Mouse (Mus musculus) megakaryocyte progenitor cell, adult 5-6 weeks (primary cell): ENCODE measurements around the gene Tmem235. TPM values are rescaled to one million over a fixed set of nuclear protein-coding genes. Genes with fewer than 3 reads are reported as not detected.
"Not testable (repeated sequence)": the region's sequence is repeated elsewhere in the genome, so short reads cannot be mapped to it uniquely, and the experiment has no call there.

Experiments used
- ATAC-seq: replicated peaks from 2 replicates; pipeline ENCODE4 v1.8.0; 2016; ENCODE audit warnings: mild to moderate bottlenecking, moderate TSS enrichment, inconsistent platforms; ENCODE audit not compliant: poor library complexity
- total RNA-seq, 2 experiments: library from RNA; stranded (forward) in 1 of 2; stranded (reverse) in 1 of 2; fragments of 157-497, 149-512 nt in 1 of 2; fragments of 200-1000 nt in 1 of 2; gene quantifications; 2 replicates each; pipeline versions ENCODE4 v1.2.3 to v1.2.4; 2015 to 2017

Tmem235 gene
- total RNA-seq, 2 experiments from 2014 or later: not detected

DNA sequence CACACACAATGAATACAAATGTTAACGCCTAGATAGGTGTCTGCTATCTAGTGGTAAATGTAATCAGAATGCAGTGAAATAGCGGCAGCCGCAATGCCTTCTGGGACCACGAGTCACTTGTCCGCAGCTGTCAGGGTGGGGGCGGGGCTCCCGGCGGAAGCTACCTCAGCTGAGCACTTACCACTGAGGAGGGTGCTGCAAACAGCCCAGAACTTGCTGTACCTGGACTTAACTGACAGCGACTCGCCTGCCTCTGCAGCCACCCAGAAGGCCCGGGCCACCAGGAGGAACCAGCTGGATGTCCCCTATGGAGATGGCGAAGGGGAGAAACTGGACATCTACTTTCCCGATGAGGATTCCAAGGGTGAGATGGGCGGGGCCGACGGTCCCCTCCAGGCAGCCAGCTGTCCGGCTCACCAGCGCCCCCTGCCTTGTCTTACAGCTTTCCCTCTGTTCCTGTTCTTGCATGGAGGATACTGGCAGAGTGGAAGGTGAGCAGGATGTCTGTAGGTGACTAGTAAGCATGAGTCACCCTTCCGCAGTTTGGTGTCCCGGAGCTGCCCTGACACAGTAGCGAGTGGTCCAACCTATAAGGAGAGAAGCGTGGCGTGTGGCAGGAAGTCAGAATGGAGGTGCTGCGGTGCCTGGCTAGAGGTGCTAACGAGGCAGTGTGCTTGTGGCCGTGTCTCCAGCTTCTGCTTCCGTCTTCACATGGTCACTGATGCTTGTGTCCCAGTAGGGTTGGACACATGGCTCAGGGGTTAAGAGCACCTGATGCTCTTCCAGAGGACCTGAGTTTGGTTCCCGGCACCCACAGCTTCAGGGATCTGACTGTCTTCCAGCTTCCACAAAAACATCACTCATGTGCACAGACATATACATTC, 28.2 kb upstream of the Tmem235 start:
- peak; percentile 63 for ATAC-seq

GRCm38 (mm10) chr11:117833509-117833908, 27.0 kb upstream of the Tmem235 start:
- not testable (repeated sequence) for ATAC-seq

DNA sequence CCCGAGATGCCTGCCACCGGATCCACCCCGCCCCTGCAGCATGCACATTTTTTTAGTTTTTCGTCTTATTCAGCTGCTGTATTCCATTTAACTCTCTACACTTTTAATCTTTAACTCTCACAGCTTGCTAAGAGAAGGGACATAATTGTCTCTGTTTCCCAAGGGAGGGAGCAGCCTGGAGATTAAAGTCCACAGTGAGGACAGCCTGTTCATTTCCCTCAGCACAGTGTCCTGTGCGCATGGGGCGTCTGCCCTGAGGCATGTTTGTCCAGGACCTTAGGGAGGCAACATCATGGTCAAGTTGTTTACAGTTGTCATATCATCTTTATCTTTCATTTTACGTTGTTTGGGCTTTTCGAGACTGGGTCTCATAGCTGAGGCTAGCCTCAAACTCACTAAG, 26.5 kb upstream of the Tmem235 start:
- ATAC-seq: no peak

DNA sequence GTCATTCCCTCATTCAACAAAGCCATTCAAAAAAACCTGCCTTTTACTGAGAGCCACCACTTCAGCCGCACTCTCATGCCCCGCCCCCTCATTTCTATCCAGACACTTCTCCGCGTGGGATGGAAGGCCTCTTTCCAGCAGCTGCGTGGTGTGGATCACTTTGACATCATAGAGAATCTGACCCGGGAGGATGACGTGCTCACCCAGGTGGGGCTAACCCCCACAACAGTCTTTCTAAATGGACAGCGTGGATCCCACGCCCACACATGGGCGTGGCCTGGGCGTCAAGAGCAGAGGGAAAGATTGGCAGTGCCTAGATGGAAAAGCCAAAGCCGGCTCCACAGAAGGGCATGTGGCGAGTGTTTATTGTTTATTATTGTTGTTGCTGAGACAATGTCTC, 24.2 kb upstream of the Tmem235 start:
- ATAC-seq: no peak

- ATAC-seq: peak; percentile 93
Measured at GRCm38 (mm10) chr11:117838572-117838971, 22.0 kb upstream of the Tmem235 start.

GRCm38 (mm10) chr11:117839021-117839420, 21.5 kb upstream of the Tmem235 start:
- ATAC-seq: peak; percentile 16

GRCm38 (mm10) chr11:117840910-117841309, 19.6 kb upstream of the Tmem235 start:
- ATAC-seq: no peak

DNA sequence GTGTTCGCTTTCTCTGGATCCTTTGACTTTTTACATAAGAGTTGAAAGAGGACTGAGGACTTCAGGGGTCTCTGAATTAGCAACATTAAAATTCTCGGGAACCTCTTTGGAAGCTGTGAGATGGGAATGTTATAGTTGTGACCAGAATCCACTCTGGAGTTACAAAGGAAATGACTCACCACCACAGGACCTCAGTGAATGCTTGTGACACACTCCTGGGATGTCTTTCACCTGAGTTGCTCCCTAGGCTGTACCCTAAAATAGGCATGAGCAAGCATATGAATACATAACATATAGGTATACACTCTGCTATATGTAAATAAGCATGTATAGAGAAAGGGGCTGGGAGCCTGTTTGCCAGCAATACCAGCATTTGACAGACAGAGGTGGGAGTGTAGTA, 17.1 kb upstream of the Tmem235 start:
- no peak for ATAC-seq

DNA sequence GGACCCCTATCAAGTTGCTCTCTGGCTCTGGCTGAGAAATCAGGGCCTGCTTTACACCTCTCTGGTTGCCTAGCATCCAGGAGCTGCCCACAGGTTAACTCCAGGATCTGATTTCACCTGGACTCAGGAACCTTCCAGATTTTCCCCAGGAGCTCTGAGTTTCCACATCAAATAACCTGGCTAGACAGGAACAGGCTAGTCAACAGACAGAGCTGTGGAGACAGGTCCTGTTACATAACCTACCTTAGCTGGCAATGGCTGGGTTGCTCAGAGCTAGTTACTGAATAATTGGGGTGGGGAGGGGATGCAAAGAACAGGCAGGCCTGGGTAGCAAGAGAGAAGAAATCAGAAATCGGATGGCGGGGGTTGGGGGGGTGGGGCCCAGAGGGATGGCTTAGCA, 15.6 kb upstream of the Tmem235 start:
- ATAC-seq: no peak

DNA sequence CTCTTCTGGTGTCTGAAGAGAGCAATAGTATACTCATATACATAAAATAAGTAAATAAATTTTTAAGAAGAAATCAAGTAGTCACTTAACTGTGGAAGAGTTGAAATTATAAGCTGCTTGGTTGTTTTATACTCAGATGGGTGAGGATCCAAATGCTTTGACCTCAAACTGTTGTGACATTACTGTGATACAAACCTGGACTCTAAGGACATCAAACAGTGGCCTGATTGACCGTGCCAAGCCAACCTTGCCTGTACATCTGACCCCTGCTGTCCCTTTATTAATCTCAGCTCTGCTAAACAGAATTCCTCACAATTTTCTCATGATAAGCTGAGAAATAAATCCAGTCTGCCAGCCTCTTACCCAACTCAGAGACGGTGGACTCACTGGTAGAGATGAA, 14.9 kb upstream of the Tmem235 start:
- no peak for ATAC-seq

DNA sequence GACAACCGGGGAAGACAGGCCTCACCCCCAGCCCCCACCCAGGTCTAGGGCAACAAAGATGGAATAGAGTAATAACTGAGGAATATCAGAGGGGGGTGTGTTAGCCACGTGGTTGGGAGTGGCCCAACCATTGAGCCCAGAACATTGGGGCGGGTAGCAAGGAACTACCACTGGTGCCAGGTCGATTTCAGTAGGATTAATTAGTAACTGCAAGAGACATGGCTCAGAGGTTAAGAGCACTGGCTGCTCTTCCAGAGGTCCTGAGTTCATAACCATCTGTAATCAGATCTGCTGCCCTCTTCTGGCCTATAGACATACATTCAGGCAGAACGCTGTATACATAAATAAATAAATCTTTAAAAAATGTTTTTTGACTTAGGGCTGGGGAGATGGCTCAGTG, 13.9 kb upstream of the Tmem235 start:
- ATAC-seq: 0 out of 2 replicates have a peak, but pooled peaks have one; percentile 22

GRCm38 (mm10) chr11:117847593-117848215, 12.8 kb upstream of the Tmem235 start:
- no peak for ATAC-seq

DNA sequence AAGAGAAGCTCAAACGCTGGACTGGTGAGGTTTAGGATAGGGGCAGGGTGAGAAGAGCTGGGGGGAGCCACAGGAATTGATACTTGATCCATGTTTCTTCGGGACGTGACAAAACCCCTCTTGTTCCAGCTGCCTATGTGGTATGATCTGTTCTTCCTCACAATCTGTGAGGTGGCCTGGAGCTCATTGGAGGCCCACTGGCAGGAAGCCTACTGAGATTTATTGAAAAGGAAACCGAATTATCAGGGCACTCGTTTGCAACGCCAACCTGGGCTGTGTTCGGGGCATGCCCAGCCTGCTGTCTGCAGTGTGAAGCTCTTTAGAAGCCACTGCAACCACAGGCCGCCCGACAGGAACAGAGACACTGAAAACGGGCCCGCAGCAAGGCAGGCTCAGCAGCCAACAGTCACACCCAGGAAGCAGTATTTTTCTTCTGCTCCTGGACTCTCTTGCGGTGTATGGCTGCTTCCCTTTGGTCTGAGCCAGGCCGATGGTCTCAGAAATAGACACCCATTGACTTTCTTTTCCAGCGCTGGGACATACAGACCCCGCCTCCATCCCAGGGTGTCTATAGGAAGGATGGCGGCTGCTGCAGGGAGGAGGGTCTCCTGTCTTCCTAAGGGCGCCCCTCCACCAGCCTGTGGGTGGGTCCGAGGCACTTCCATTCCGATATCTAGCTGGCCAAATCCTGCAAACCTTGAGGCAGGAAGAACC, 12.1 kb upstream of the Tmem235 start:
- ATAC-seq: peak; percentile 28

DNA sequence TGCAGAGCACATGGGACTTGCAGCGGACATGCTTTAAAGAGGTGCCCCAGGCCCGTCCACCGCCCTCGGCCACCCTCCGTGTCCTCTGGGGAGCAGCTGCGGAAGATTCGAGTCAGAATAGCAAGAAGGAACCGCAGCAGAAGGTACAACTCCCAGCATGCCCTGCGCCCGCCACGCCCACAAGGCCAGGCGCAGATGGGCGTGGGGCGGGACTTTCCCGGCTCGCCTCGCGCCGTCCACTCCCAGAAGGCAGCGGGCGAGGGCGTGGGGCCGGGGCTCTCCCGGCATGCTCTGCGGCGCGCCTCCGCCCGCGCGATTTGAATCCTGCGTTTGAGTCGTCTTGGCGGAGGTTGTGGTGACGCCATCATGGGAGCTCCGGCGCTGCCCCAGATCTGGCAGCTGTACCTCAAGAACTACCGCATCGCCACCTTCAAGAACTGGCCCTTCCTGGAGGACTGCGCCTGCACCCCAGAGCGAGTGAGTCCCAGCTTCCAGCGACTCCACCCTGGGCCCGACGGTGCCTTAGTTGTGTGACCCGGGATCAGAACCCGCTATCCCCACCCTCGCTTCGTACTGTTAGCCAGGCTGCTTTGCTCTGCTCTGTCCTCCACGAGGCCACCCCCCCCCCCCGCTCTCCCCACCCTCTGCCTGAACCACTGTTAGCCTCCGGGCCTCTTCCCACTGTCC, 11.4 kb upstream of the Tmem235 start, which contains the start of gene Birc5:
TSS of gene Birc5 (plus strand) at position 267 of the 687 bp plus-strand sequence.
- peak; percentile 97 for ATAC-seq

DNA sequence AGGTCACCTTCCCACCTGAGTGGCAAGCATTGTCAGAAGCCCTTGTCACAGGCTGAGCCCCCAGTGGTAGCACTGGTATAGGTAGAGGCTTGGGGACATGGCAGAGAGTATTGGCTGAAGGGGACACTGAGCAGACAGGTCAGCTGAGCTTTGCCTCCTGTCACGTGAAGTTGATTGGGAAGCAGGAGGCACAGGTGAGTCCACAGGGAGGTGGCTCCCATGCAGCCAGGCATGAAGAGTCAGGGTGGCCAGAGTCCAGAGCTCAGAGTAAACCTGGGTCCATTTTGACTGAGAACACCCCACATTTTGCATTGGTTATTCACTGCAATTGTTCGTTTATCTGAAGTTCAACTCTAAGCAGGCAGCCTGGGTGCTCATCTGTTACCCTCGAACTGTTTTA, 7.7 kb upstream of the Tmem235 start:
- ATAC-seq: no peak

DNA sequence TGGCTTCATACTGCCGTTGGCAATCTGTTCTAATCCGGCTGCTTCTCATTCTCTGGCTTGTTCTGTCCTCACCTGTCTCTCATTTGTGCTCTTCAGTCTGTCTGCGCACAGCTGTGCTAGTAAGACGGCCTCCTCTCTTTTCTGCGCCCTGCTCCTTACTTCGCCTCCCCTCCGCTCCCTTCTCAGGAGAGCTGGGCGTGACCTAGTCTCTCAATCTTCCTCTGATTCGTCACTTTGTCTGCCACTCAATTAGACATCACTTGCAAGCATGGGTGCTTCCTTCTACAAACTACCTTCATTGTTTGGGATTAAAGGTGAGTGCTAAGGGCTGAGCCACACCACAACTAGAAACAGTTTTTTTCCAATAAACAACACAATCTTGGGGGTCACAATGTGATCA, 6.3 kb upstream of the Tmem235 start:
- no peak for ATAC-seq

GRCm38 (mm10) chr11:117855360-117855759, 5.2 kb upstream of the Tmem235 start:
- no peak for ATAC-seq

GRCm38 (mm10) chr11:117855975-117856374, 4.6 kb upstream of the Tmem235 start:
- ATAC-seq: no peak

DNA sequence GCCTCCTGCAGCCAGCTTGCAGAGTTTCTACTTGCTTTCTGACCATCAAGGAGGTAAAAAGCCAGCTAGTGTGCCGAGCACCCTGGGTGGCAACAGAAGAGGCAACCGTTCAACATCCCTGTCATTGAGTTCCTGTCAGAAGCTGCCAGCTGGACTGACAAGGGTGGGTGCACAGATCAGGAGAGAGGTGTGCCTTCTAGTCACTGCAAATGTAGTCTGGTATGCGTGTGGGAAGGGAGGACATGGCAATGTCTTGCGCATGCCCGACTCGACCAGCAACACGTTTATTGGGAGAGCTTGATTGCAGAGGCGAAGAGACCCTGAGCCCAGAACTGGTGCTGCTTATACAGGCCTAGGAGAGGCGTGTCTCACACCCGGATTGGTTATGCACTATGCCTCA, 3.1 kb upstream of the Tmem235 start:
- ATAC-seq: no peak

GRCm38 (mm10) chr11:117858392-117858791, 2.2 kb upstream of the Tmem235 start:
- ATAC-seq: no peak
